Mouse (Mus musculus) kidney, adult 8-10 months (tissue): ENCODE results near the gene Zbtb40.

ENCODE experiments used
- DNase-seq, 2 experiments: peaks; one replicate each; pipeline ENCODE4 v3.0.0; 2022

Zbtb40 gene

DNA sequence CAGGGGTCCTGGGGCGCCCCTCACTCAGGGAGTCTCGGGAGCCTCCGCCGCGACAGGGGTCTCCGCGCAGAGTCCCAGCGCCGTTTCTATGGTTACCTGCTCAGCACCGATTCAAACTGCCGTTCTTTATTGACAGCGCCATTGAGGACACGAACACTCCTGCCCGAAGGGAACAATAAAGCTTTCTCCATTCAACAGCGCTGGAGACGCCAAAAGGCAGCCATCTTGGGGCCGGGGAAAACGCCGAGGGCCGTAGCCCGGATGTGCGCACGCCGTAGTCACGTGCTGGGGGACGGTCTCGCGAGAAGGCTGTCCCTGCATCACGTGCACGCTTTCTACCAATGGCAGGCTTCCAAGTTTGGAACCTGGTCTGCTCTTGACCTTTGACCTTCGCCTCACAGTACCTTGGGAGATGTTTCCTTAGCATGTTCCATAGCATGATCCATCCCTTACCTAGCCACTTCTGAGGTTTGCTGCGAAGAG is at the start of gene Zbtb40:
Gene Zbtb40, minus strand, starts transcription at position 252 of the 483 bp plus-strand sequence.
- DNase-seq, result peak; percentile 92 to 93

DNA sequence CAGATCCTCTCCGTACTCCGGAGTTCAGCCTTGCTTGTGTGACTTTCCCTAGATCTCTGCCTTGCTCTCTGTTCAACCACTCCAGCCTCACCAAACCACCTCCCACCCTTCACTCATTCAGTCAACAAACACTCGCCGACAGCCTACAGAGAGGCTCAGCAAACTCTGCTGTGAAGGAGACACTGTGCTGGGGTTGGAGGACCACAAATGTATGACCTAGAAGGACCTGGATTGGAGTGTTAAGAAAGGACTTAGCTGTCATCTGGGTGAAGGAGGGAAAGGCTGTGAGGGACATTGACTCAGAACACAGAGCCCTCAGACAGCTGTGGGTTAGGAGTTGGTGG is 49.4 kb upstream of the Zbtb40 start:
- no peak for DNase-seq

DNA sequence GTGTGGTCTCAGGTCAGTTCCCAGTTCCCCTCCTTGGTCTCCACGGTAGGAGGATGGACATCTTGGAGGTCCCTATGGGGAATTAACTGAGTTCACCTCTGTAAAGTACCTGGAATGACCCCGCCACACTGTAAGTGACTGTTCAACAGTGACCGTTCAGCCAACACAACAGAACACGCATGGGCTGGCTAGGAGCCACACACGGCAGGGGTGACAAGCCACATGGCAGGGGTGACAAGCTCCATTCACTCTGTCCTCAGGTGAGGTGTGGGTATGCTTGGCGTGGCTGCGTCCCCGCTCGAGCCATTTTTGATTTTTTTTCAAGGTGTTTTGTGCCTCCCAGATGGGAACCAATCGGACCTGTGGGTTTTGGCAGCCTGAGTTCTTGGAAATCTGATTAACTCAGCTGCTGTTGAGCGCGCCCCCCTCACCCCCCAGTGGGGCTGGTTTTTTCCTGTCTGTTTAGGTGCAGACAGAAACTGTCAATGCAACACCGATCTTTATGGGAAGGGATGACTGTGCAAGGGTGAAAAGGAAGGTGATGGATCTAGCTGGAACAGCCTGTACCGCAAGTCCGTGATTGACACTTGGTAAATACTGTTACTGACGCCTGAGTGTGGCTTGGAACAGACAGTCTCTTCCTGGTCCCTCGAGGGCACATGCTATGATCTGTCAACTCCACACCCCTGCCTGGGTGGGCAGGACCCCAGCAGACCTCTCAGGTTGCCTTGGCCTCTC is 48.8 kb upstream of the Zbtb40 start:
- DNase-seq, result no peak

DNA sequence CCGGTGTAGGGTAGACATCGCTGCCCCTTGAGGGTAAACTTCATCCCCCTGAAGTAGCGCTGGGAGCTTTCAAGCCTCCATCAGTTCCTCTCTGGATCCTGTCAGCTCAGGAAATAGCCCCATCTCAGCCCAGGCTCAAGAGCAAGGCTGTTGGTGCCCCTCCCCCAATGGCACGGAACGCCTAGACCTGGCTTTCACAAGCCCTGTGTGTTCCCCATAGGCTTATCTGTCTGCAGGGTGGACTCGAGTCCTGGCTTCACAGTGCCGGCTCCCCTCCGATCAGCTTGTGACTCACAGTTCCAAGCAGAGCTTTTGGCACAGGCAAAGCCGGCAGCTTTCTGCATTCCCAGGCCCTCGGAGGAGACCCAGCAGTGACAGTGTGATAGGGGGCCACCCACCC is 47.8 kb upstream of the Zbtb40 start:
- DNase-seq, result no peak

DNA sequence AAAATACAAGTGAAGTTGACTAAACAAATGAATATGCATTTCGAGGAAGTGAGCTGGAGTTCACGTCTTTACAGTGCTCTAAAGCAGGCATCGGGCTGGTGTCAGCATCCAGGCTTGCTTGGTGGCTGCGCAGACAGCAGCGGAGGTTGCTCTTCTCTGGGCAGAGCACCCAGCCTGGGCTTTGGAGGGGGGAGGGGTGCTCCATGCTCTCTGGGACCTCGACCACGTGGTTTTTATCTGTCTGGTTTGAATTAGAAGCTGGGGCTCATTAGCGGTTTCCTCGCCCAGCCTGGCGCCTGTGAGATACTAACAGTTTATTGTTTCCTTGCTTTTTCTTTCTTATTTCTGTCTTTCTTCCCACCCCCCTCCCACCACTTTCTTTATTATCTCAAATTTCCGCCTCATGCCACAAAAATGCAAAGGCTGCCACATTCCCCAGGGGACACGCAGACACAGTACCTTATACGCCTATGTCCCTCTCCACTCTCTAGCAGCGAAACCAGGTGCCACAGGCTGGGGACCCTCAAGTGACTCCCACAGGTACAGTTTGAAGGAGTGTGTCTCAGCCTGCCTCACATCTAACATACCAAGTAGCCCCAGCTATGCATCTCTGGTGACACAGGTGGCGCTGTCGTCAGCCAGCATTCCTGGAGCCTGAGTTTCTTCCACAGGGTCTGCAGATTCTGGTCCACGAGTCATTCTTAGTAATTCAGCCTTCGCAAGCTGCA is 36.6 kb upstream of the Zbtb40 start:
- DNase-seq, result no peak

DNA sequence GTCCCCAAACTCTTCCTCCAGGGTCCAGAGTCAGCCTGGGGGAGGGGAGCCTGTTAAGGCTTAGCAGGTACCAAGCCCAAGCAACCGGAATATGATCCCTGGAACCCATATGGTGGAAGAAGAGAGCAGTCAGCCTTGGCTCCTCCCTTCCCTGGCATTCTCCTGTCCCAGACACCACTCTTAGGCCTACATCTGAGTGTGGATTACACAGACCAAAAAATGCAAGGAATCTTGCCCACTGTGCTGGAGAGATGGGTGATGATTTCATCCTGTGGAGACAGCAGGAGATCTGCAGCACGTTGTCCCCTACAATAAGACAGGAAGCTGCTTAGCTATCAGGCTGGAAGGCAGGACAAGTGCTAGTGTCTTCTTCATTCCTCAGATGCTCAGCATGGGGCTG is 34.3 kb upstream of the Zbtb40 start:
- no peak for DNase-seq

DNA sequence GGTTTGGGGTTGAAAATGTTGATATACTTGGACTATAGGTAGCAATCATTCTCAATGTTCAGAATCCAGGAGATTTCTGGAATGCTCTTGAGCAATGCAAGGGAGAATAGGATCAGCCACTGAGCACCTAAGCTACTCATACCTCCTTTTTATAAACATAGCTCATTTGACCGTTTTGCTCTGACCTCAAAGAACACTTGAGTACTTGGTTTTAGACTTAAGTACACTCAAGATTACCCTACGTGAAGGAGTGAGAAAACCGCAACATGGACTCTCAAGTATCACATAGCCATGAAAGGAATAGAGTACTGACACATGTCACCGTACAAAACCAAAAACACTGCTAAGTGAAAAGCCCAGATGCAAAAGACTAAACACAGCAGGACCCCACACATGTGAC is 32.8 kb upstream of the Zbtb40 start:
- no peak for DNase-seq

DNA sequence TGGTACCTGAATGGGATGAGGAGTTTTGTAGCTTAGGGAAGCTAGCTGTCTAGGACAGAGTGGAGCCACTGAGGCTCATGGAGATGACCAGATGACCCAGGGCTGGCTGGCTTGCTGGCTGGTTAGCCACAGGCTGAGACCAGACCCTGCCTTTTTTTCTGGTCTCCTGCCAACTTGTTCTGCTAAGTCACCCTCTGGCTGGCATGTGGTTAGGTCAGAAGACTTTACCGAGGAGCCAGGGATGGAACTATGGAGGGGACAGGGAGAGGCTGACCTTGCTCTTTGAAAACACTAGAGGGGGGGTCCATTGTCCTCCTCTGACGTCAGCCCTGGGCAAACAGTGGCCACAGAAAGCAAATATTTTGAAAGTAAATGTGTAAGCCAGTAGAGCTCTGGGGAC is 28.6 kb upstream of the Zbtb40 start:
- DNase-seq, result no peak

DNA sequence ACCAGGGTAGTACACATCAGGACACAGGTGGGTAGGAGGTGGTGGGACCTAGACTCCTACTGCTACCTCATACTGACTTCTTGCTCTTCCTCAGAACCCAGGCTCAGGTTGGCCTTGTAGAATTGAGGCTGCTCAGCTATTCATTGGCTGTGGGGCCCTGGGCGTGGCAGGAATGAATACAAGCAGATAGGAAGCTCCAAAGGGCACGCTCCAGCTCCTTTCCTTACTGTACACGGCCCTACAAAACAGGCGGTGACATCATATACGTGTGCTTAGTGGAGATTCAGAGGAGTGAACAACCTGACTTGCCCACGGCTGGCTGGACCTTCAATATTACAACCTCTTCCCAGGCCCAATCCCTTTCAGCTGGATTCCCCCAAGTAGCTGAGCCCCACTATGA is 22.6 kb upstream of the Zbtb40 start:
- DNase-seq, result no peak

DNA sequence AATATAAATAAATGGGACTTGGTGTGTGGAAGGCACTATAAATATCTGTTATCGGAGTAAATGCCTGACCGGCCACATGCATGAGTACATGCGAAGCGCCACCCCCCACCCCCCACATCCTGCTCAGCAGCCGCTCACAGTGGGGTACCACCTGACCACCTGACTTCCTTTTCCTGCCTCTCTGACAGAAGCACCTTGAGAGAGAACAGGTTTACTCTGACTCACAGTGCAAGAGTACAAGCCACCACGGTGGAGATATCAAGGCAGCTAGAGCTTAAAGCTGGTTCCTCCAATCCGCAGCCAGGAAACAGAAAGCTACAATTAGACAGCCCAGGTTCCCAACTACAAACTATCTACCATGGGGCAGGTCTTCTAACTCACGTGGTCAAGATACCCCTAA is 19.9 kb upstream of the Zbtb40 start:
- no peak for DNase-seq

DNA sequence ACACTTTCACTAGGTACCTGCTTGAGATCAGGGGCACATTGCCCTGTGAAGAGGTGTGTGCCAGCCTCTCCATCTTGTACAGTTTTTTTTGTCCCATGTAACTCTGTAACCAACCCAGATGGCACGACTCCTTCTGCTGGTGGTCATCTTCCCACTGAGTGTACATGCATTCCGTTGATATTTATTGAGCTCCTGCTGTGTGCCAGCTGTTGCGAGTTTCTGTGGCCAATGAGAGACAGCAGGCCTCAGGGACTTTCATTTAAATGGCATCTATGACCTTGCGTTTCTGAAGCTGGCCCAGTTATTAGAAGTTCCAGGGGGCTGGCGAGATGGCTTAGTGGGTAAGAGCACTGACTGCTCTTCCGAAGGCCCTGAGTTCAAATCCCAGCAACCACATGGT is 17.2 kb upstream of the Zbtb40 start:
- DNase-seq, result no peak

DNA sequence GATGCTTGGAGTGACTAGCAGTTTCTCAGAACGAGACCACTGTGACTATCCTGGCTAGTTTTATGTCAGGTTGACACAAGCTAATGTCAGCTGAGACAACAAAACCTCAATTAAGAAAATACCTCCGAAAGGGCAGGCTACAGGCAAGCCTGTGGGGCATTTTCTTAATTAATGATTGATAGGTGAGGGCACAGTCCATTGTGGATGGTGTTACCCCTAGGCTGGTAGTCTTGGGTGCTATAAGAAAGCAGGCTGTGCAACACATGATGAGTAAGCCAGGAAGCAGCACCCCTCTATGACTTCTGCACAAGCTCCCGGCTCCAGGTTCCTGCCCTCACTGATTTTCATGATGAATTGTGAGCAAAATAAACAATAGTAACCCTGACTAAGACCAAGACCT is 6.3 kb upstream of the Zbtb40 start:
- peak; percentile 57 to 78 for DNase-seq

DNA sequence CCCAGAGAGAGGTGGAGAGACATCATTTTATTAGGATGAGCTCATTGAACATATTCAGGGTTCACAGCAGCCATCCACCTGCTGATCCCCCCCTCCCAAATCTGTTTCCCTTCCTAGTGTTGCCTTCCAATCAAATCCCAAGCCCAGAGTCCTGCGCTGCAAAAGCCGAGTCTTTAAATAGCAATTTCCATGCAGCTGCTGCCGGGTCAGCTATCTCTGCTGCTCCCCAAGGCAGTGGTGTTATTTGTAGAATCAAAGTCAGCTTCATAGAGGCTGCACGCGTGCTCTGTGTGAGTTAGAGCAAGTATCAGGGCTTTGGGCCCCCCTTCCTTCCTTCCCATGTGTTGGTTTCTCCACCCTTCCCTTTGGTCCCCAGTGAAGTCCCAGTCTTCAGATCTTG is 5.2 kb upstream of the Zbtb40 start:
- DNase-seq, result no peak

DNA sequence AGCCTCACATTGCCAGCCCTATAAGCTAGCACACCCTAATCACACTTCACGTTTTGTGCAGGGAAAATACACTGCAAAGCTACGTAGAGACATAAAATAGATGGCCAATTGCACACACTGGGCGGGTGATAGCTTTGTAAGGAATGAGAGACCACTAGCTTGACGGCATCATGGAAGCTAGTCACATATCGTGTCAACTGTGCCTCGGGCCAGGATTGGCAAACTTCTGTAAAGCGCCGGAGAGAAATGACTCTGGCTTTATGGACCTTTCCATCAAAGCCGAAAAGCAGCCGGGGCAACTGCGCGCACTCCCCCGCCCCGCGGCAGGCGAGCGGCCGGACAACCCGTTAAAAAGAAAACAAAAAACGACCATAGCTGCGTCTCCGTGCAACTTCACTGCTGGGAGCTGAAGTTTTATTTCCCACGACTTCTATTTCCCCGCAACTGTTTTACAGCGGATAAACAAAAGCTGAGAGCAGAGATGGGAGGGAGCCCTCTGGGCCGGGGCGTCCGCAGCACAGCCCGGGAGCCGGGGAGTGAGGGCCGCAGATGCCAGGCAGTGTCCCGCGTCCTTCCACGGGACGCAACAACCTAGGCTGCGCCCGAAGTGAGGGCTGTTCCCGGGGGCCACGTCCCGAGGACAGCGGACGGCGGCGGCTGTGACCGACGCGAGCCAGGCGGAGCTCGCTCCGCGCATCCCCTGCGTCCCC is 606 bp downstream of the Zbtb40 start:
- DNase-seq, result no peak

DNA sequence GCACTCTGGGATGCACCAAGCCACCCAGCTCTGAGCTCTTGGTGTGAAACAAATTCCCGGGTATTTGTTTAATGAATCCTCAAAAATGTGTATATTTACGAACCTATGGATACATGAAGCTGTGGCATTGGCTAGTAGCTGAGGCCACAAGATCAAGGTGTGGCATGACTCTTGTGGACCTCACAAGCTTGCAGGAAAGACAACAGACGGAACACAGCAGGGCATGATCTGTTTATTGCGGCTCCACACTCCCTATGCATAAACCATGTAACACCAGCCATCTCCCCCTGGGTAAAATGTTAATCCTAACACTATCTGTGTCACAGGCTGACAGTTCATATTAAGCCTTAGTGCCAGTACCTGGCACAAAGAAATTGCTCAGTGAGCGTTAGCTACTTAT is 2.5 kb downstream of the Zbtb40 start:
- no peak for DNase-seq

DNA sequence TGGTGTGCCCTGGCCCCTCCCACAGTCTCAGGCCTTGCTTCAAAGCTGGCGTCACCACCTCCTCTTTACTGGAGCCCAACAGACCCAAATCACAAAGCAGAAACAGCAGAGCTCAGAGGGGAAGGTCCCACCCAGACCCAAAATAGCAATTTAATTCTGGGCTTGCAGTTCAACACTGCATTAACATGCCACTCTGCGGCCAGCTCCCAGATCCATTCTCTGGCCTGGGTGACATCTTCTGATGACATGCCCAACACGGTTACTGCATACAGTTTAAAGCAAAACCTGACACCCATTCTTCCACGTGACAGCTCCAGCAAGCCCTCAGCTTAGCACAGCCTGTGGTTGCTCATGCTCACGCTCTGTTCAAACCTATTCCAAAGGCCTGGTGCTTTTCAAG is 4.1 kb downstream of the Zbtb40 start:
- no peak for DNase-seq

DNA sequence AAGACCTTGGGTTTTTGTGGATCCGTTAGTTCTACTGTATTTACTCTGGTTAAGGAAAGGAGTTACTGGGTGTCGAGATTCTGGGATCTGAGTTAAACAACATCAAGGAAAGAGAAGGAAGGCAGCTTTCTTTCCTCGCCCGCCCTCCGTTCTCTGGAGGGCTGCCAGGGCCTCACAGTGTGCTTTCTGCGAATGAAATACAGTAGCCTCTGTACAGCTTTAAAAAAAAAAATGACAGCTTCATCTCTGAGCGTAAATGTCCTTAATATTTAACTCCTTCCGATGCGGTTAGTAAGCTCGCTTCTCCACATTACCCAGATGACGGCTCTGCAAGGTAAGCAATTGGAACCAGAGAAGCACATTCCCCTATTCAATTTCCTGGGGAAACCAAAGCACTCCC is 4.8 kb downstream of the Zbtb40 start:
- peak; percentile 69 to 76 for DNase-seq

DNA sequence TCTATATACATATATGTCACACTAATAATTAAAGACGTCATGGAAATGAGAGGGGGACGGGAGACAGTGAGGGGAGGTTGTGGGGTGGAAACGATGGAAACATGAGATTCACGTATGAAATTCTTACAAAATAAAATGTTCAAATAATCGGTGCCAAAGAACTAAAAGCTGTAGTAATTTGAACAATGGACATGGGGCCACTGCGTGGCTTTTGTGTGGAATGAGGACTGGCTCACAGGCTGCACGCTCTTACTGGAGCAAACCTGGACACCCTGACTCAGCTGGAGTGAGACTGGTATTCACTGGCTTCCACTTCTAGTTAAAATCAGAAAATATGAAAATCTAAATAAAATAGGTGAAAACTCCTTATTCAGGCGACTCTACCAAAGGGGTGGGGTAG is 6.6 kb downstream of the Zbtb40 start:
- no peak for DNase-seq

DNA sequence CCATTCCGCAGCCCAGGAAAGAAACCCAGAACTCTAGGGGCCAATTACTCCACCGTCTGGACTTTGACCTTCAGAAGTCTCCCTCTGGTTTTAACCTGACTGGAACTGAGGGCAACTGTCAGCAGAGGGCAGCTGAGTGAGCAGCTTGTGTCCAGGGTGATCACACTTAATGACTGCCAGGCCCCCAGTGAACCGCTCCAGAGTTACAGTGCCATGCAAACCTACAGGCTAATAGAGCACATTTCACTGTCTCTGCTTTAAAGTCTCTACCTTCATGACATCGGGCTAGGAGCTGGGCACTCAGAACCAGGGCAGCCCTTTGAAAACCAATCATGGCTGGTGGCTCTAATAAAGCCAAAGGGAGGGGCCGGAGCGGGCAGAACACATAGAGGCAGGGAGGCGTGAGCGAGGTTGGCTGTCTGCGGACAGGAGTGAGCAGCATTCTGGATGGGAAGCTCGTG is 7.4 kb downstream of the Zbtb40 start:
- DNase-seq, result peak; percentile 80 to 86

DNA sequence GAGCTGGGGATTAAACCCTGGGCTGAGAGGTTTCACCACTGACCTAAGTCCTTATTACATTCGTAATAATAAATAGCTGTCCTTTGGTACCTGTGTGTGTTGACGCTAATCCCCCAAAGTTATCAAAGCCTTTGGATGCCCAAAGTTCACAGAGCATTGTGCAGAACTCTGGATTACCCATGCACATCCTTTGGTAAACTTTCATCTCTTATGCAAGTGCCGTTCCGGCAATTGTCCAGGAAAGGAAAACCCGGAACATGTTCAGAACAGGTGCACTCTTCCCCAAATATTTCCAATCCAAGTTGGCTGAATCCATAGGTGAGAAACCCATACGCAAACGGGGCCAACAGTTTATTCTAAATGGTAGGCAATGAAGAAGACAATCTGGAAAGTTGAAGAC is 9.2 kb downstream of the Zbtb40 start:
- DNase-seq, result peak; percentile 60 to 74

DNA sequence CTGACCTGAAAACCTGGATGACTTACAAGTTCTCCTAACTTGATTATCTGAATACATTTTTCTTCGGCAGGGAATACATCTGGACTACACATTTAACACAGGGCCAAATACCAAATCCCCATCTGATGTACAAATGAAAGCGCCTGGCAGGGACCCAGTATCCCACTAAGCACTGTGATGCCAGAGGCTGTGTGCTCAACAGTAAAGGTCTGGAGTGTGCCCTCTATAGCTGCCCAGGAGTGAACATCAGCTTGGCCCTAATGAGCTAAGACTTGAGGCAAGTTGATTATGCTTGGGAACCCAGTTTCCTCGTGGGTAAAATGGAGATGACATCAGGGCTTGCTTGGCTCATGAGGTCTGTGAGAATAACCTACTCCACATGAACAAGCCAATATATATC is 10.1 kb downstream of the Zbtb40 start:
- DNase-seq, result no peak

DNA sequence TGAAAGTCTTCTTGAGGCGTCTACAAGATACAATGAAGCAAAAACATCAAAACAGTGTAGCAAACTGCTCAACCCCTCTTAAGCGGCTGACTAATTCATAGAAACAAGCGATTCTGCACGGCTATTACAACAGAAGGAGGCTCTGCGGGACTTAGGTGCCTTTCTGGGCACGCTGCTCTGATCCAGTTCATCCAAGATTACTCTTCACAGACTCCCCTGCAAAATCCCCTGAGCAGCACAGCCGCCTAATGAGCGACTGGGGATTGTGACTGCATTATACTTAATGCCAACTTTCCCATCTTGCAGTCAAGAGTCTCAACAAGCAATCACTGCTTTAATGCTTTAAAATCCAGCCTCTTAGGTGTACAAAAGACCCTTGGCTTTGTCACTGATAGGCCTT is 10.5 kb downstream of the Zbtb40 start:
- DNase-seq, result no peak

DNA sequence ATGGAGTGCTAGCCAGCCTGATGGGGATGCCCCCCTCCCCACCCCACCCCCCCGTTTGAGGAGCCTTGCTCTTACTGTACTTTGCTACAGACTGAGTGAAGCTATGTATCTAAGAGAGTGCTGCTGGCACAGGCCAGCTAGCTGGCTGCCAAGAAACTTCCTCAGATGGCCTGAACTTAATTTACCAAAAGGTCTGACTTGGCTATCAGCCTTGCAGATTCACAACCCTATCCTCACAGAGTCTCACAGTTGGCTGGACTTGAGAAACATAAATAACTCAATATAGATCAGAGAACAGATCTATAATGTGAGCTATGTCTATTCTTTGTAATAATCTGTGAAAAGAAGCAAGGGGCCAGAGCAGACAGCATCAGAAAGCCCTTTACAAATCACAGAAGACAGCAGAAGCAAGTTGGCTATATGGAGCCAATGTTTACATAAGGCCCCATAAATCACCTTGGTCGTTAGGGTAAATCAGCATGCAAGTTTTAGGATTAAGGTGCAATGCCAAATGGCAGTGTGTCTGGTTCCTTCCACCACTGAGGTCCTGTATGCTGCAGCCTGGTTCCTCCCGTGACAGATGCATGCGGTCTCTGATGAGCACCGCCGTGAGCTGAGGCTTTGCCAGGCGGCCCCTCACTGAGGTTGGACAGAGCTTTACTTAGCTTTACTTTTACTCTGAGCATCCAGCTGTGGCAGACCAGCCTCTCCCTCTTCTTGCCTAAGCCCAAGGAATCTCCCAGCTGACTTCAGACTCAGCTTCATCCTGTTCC is 15.3 kb downstream of the Zbtb40 start:
- DNase-seq, result peak in 1 of 2 experiments; percentile 19
